Mouse (Mus musculus): ENCODE measurements at regions not wholly inside any gene's neighbourhood (a gene's known extent, or its start where the extent isn't known, plus 50 kb on each side); places are given as distances from the start of the nearest gene placed in this dataset.
A peak's percentile ranks its signal among the peaks of the same experiment; 100 is the strongest.

DNA sequence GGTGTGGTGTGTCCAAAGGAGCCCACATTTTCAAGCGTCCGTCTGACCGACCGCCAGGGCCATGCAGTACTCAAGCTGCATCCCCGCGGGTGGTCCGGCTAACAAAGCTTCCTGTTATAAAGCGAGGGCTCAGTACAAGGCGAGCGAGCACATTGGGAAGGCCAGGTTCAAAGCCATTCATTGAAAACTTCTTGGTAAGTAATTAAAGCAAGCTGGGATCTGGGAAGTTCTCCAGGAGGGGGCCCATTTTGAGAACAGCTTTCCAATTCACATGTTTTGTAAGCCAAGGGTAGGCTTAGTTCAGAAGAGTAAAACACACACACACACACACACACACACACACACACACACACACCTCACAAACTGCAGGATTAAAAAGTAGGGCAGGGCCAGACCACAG is 57.3 kb upstream of the Prep start:
- DNase-seq (ENCODE audit: low read depth, low spot score): no peak

DNA sequence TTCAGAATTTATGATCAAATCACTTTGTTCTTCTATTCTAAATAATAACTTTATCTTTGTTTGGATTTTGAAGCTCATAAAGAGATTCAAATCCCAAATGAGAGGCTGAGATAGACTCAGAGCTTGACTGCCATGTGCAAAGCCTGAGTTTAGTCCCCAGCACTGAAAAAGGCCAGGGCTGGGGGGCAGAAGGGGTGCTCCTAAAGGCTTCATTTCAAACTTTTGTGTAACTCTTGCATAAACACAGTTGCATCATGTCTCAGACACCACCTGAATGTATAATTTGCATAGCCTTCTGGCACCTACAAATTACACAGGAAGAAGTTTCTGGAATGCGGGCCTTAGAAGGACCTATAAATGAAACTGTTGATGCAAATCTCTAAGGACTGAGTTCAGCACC is 57.8 kb upstream of the Prep start:
- DNase-seq (ENCODE audit: low read depth, low spot score): no peak

DNA sequence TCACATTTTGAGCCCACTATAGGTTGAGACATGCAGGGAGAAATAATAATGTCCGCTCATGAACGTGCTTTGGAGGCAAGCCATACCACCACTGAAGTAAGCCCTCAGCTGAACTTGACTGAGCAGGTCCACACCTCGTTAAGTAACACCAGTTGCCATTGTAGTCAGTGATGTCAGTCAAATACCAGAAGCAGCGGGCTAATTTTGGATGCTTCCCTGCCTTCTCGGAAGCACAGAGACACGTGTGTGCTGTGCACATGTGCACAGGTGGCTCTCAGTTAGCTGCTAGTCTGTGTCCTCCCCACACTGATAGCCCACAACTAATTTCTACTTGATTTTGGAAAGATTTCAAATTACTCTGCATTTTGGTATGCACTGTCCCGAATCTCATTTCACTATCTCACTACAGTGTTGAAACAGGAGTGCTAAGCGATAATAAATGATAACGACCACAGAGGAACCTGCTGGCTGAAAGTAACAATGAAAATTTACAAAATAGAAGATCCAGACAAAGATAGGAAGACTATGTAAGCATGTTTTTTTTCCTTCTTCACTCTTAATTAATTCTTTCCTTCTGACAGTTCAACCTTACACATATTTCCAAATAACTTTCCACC is 62.9 kb upstream of the Prep start:
- DNase-seq (ENCODE audit: low read depth, low spot score): no peak

DNA sequence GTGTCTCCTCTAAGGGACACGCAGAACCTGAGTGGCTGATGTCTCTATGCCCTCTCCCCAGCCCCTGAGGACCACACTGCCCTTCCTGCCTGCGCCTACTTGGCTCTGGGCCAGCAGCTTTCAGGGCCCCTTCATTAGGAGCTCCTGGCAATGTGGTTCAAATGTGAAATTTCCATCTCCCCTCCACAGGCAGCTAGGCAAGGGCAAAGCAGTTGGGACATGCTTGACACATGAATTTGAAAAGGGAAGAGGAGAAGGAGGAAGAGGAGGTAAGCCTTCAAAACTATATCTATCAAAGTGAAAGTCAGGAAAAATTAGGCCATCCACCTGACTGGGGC is 63.7 kb upstream of the Prep start:
- no peak for DNase-seq (ENCODE audit: low read depth, low spot score)

DNA sequence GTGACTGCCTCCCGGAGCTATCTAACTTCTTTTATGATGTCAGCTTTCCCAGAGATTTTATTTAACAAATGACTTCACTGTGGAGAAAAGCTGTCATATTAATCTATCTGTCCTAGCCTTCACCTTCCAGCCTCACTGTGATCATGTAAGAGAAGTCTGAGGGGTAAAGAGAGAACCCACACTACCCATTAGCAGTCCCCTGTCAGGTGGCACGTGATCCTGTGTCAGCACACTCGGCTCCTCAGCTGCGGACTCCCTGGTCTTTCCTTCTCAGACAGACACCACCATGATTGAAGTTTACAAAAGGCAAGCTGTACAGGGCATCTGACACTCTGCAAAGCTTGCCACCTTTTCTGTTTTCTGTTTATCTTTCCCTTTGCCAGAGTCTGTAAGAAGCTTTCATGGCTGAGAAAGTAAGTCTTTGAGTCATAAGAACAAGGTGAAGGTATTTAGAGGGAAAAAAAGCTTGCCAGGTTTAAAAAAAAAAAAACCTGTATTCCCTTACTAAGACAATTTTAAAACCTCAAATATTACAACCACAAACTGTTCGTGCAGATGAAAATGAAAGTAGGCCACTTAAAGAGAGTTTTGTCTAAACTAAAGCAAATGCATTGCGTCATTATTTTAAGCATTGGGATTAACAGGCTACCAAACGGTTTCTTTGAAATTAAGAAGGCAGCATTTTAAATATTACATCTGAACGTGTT is 64.2 kb upstream of the Prep start:
- DNase-seq (ENCODE audit: low read depth, low spot score): no peak

DNA sequence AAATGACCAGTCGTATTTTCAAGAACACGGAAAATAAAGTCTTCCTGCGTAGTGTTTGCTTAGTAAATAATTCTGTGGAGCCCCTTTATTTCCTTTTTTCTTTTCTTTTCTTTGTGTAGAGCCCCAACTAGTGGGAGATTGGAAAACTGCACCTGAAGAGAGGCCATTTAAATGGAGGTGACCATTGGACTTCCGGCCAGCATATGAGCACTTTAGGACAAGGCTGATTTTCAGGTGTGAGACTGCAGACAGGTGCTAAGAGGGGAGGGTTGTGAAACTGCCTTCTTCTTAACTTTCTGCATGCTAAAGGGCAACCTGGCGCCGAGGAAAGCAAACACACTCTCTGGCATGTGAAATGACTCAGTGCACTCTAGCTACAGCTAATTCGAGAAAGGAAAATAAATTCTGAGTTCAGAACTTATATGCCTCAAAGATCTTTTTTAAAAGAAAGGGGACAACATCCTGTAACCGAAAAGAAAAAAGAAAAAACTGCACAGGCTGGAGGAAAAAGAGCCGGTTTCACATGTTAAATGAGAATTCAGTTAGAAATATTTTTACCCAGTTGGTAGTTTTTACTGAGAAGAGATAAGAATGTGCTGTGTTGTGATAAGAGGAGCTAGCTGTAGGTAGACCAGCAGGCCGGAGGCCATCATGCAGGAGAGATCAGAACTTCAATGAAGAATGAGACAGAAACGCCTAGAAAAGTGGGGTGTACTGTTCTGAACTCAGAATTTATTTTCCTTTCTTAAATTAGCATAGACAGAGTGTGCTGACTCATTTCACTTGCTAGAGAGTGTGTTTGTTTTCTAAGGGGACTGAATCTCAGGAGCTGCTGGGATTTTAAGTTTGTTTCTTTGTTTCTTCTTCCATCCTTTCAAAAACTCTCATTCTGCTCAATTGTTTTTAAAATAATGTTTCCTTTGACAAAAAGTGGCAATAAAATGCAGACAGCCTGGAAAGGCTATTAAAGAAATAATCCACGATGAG is 65.8 kb upstream of the Prep start:
- peak; percentile 42 for DNase-seq (ENCODE audit: low read depth, low spot score)

DNA sequence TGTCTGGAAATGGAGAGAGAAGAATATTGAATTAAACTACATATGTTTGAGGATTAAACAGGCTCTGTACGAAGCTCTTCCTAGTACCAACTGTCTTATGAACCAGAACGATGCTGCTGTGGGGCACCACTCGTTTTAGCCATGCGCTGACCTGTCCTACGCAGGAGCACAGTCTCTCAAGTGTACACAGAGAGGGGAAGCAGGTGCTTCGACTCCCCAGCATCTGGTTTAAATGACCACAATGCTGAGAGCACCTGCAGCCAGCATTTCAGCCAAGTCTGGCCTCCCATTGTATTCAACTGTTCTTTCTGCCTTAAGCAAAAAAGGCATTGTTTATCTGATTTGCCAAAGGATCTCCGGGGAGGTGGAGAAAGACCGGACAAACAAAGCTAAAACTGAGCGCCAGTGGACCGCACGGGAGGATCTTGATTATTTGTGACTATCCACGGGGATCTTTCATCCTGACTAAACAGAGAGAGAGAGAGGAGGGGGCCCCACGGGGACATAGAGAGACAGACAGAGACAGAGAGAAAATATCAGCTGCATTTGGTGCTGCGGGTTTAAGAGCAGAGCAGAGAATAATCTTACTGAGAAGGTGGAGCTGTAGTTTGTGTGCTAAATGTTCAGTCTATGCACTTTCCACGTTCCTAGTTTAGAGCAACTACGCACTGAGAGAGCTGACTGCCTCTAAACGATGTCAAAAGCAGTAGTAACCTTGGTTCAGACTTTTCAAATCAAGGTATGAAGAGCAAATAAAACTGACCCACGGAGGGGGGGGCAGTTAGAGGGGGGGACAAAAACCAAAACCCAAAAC is 66.8 kb upstream of the Prep start:
- no peak for DNase-seq (ENCODE audit: low read depth, low spot score)

DNA sequence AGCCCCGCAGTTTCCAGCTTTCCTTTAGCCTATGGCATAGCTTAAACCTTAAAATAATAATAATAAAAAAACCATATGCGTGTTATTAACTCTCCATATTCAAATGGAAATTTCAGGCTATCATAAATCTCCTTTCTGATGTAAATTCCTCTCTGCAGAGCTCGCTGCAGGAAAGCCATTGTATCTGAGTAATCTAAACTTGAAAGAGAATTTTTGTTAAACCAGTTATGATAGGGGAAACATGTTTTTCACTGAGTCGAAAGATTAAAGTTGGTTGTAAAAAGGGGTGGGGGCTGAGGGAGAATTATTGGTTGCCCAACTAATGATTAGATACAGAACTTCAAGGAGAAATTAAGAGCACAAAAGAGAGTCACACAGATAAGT is 69.1 kb upstream of the Prep start:
- no peak for DNase-seq (ENCODE audit: low read depth, low spot score)

DNA sequence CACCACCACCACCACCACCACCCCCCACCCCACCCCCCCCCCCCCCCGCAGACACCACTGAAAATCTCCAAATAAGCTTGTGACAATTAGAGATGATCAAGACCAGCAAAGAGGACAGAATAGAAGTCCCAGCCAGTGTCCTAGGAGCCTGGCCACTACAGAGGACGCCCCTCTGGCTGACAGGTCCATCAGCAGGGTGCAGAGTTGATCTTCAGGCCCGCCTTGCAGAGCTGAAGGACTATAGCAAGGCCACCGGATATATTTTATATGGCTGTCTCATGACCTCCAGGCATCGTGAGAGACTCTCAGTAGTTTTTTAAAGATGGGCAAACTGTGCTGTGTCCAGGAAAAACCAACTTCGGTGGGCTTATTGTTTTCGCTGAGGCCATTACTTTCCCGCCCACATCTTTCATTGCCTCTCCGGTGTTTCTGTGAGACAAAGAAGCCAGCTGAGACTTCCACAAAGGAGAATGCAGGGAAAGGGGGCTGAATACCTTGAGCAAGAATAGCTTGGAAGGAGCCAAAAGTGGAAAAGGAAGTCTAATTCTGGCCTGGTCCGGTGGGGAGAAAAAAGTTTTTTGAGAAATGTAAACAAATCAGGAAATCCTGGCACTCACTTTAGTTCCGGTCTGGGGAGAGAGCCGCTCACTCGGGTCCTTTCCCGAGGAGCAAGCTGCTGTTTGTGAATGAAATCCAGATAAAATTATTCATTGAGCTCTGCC is 69.7 kb upstream of the Prep start:
- no peak for DNase-seq (ENCODE audit: low read depth, low spot score)

DNA sequence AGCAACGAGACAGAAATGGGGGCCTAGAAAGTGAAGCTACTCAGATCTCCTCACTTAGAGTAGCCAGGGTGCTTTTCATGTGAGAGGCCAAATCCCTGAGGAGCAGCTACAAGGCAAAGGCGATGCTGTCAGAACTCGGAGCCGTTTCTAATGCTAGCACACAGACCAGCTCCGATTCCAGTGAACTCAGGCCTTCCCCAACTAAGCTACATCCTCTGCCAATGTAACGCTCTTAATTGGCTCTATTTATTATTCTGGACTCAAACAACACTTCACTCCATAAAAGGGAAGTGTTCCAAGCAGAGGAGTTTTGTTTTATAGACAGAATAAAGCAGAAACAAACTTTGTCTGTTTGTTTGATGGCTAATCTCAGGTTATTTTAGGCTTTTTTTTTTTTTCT is 71.2 kb upstream of the Prep start:
- no peak for DNase-seq (ENCODE audit: low read depth, low spot score)

DNA sequence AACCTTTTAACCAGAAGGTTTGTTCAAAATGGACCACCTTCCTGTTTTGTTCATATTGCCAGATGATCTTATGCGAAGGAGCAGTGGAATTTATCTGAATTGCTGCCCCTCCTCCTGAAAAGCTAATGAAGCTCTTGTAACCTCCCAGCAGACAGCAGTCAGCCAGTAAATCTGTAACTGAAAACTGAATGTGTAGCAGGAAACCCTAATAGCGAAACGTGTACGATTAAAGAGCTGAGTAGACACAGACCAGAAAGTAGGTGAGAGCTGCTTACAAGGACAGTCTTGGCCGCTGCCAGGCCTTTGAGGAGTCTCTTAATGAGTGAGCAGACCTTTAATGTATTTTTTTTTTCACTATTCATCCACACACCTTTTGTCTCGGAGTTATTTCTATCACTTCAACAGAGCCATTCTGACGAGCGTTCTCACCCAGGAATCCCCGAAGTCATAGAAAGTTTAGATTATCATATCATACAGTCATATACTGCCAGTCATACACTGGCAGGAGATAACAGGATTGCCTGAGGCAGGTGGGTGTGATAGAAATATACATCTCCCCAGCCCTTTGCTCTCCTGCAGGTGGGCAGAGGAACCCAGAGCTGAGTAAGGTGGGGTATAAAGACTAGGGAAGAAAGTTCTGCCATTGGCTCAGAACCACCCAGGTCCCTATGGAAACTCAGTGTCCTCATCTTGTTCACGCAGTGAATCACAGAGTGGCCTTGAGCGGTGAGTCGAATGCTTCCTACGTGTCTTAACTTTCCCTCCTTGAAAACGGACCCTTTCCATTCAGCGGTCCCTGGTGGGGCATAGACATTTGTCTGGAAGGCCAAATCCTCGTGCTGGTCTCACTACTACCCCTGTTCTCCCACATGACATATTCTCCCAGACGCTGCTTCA is 72.4 kb upstream of the Prep start:
- no peak for DNase-seq (ENCODE audit: low read depth, low spot score)

DNA sequence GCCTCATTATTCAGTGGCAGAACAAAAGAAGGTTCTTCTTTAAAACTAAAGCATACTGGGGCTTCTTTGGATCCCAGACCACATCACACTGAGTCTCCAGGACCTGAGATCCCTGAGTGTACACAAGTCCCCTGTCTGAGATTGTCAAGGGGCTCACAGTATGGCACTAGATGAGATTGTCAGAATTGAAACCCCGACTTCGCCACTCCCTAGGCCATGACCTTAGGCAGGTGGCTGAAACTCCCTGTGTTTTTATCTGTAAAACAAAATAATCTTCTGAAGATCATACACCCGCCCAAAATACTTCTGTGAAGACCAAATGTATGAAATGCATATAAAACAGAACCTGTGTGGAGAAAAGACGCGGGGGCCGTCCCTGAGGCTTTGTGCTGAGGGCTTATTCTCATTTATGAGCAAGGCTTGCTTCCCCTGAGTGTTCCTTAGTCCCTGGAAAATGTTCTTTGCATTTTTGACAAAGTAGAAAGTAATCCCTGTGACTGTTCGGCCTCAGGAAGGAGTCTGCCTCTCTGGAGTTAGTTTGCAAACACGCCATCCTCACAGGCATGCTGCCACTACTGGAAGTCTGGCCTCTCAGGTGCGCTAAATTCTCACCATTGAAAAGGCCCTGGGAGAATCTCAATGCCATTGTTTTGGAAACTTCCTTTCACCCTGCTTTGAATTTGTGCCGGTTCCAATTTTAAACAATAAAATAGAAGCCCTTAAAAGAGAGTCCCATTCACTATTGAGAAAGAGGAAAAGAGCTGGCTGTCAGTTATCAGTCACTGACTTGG is 73.3 kb upstream of the Prep start:
- no peak for DNase-seq (ENCODE audit: low read depth, low spot score)

DNA sequence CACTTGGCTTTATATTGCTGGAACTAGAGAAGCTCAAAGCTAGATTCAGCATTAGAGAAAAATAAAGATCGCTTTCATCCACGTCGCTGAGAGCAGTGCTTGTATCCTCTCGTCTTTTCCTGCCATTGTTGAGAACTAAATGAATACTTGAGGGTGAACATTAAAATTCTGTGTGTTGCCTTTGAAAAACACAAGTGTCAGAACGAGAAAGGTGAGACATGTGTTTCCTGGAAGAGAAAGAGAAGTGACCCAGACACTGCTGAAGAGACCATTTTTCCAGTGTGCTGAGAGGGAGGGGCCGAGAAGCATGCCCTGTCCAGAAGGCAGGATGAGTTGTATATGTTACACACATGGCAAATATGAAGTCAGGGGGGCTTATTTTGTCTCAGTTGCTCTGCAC is 77.5 kb upstream of the Prep start:
- DNase-seq (ENCODE audit: low read depth, low spot score): no peak

DNA sequence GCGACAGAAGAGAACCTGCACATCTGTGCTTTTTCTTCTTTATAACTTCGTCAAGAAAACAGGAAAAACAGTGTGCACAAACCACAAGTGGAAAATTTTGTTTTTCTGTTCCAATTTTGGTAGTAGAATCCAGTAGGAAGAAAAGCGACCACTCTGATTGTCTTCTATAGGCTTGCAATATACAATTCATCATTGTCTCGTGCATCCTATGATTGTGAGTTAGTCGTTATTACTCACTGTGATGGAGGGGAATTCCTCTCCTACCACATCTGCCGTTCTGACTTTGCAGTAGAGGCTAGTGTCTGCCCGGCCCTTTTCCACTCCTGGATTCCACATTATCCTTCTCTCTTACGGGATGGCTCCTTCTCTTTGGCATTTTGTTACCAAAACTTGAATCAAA is 78.2 kb upstream of the Prep start:
- DNase-seq (ENCODE audit: low read depth, low spot score): no peak

DNA sequence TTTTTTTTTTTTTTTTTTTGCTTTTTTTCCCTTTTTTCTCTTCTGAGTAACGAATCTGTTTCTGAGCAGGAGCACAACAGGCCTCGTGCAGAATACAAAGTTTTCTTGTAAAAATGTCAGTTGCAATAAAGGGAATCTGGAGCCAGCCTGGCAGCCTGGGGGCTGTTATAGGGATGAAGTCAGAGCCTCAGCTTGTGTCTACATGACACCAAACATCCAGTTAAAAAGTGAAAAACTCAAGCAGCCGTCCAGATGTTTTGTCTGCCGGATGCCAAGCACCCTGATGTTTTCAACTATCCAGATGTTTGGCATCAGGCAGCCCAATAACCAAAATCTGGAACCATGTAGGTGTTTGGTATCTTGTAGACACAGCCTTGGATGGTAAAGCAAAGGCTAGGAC is 79.4 kb upstream of the Prep start:
- DNase-seq (ENCODE audit: low read depth, low spot score): no peak

DNA sequence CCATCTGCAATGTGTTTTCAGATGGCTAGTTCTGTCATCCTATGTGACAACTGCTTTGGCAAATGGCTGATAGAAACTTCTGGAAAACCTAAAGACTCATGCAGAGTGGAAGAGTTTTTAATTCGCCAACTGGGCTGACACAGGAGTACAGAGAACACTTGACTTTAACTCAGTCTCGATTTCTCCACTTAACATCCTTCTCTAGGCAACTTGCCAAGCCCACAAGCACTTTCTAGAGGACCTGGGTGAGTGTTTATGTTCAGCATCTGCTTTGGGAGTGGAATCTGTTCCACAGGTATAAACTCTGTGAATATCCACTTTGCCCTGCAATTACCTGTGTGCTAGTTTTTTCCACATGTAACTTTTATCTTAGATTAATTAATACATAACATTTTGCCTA is 85.1 kb upstream of the Prep start:
- no peak for DNase-seq (ENCODE audit: low read depth, low spot score)

DNA sequence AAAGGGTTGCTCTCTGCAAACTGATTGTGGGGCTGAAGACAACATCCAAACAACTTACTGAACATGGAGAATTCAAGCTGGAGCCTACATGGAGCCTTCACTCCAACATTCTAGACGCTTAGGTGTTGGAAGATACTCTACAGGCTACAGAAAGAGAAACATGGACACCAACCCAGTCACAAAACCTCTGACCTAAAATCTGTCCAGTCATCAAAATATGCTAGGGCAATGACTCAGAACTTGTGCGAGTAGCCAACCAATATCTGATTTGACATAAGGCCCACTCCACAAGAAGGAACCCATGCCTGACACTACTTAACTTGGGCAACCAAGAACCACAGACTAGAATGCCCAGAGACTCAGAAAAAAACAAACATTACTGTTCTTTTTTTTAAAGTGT is 90.2 kb upstream of the Prep start:
- DNase-seq (ENCODE audit: low read depth, low spot score): no peak

DNA sequence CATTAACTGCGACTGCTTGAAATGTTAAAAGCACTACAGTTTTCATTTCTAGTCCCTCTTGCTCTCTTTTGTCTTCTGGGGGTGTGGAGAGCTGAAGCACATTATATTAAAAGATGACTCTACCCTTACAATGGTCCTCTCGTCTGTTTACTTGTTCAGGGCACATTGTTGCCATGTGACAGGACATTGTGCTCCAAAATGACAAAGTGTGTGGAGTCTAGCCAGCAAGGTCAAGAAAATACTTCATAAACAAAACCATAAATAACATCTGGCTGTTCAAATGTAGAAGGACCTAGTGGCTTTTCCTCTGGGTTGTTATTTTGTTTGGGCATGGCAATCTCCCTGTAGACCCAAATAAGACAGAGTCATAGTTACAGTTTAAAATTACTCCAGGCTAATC is 95.1 kb upstream of the Prep start:
- no peak for DNase-seq (ENCODE audit: low read depth, low spot score)

DNA sequence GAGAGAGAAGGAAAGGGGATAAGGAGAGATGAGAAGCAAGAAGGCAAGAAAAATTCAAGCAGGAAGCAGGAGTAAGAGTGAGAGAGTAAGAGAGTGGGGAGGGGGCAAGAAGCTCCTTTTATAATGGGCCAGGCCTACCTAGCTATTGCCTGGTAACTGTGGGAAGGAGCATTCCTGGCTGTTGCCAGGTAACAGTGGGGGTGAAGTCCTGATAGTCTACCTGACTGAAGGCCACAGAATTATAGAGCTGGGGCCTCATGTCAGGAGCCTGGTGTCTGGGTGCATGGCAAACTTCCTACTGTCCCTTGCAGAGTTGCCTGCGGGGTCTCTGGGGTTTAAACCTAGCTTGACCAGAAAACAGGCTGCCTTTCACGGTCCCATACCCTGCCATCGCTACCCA is 107.0 kb upstream of the Prep start:
- DNase-seq (ENCODE audit: low read depth, low spot score): no peak
